Mouse (Mus musculus) spleen, adult 2 months (tissue): Measurements from ENCODE around the gene Radil. TPM values are rescaled to one million over a fixed set of nuclear protein-coding genes. Genes with fewer than 3 reads are reported as not detected.

Experiments
- DNase-seq, 2 experiments: peaks; one replicate each; pipeline versions ENCODE4 v3.0.0 to v3.0.0-alpha.2; 2012 to 2021; ENCODE audit warnings: low spot score in 2 of 2, low read depth in 1 of 2
- H3K27ac ChIP-seq: fragments of 200-500 bp; 2 replicates; pipeline ENCODE4 v1.5.1; 2012; ENCODE audit warnings: low read length, inconsistent platforms; ENCODE audit not compliant: insufficient read depth
- H3K27me3 ChIP-seq: fragments of 200-500 bp; 2 replicates; pipeline ENCODE4 v1.6.1; 2012; ENCODE audit warnings: mild to moderate bottlenecking, moderate library complexity, low read length, inconsistent platforms; ENCODE audit not compliant: control insufficient read depth, insufficient read depth
- H3K36me3 ChIP-seq: fragments of 200-500 bp; 2 replicates; pipeline ENCODE4 v1.6.1; 2012; ENCODE audit warnings: mild to moderate bottlenecking, low read length, inconsistent platforms; ENCODE audit not compliant: control insufficient read depth, insufficient read depth
- H3K4me1 ChIP-seq: fragments of 200-500 bp; 2 replicates; pipeline ENCODE4 v1.6.1; 2011; ENCODE audit warnings: inconsistent platforms; ENCODE audit not compliant: control insufficient read depth, insufficient read depth, insufficient read length
- H3K4me3 ChIP-seq: fragments of 200-500 bp; 2 replicates; pipeline ENCODE4 v1.5.1; 2011; ENCODE audit warnings: mild to moderate bottlenecking, inconsistent platforms; ENCODE audit not compliant: insufficient read depth, insufficient read length; ENCODE audit errors: extremely low read depth
- CTCF ChIP-seq: fragments of 200-500 bp; IDR thresholded peaks from 2 replicates; pipeline ENCODE4 v1.5.1; 2011; ENCODE audit warnings: mild to moderate bottlenecking, inconsistent platforms; ENCODE audit not compliant: insufficient read depth, insufficient read length, insufficient replicate concordance; ENCODE audit errors: extremely low read depth
- POLR2A ChIP-seq: fragments of 200-500 bp; IDR thresholded peaks from 2 replicates; pipeline ENCODE4 v1.6.1; 2011; ENCODE audit warnings: low read depth, low read length, inconsistent platforms
- WGBS: fragments of 180-500 bp; shearing (Covaris S2); methylation state at CpG from one replicate; pipeline ENCODE4 v1.1.7; 2018; 5-methylcytosine and 5-hydroxymethylcytosine counted together
- polyA plus RNA-seq: library from polyadenylated mRNA; depleted of rRNA; stranded (reverse); fragments of >200 nt; gene quantifications from 2 replicates; pipeline ENCODE4 v1.2.3, GENCODE M21; 2012; rRNA removed

Gene Radil
- polyA plus RNA-seq, 1 experiment = 0.25 TPM

- no peaks in the 10 kb centered on the region for H3K27me3 ChIP-seq
- TF ChIP-seq POLR2A (no peak), CTCF (no peak)
- H3K4me3 ChIP-seq = peak overlapping the region; percentile 48
- peaks cover 50% of the 10 kb centered on the region for H3K4me1 ChIP-seq
- peaks cover 2% of the 10 kb centered on the region; the same call in 1 of the 2 replicates for H3K36me3 ChIP-seq
- DNase-seq = peak; percentile 34 to 46
- H3K27ac ChIP-seq = peak overlapping the region; percentile 92
- WGBS = 7% methylated on average over 22 of the region's 22 CpGs
Observed at GRCm38 (mm10) chr5:142441332-142442044, 109.4 kb downstream of the Radil start.

GRCm38 (mm10) chr5:142440451-142441147, 110.3 kb downstream of the Radil start:
- no peaks in the 10 kb centered on the region for H3K27me3 ChIP-seq
- H3K4me1 ChIP-seq = peaks cover 47% of the 10 kb centered on the region
- WGBS = 1% methylated on average over 19 of the region's 19 CpGs
- peaks cover 9% of the 10 kb centered on the region for H3K36me3 ChIP-seq
- H3K27ac ChIP-seq = peak overlapping the region; percentile 91
- no peak for TF ChIP-seq CTCF
- TF ChIP-seq POLR2A = no peak
- peak overlapping the region; percentile 49 for H3K4me3 ChIP-seq
- peak; percentile 73 to 87 for DNase-seq

GRCm38 (mm10) chr5:142439911-142440432, 110.9 kb downstream of the Radil start:
- H3K27ac ChIP-seq = peak overlapping the region; percentile 91
- WGBS = 15% methylated on average over 12 of the region's 12 CpGs
- H3K4me1 ChIP-seq = peaks cover 42% of the 10 kb centered on the region
- no peak for TF ChIP-seq CTCF
- no peak for TF ChIP-seq POLR2A
- H3K27me3 ChIP-seq = no peaks in the 10 kb centered on the region
- peak overlapping the region; percentile 49 for H3K4me3 ChIP-seq
- DNase-seq = no peak
- H3K36me3 ChIP-seq = peaks cover 15% of the 10 kb centered on the region

DNA sequence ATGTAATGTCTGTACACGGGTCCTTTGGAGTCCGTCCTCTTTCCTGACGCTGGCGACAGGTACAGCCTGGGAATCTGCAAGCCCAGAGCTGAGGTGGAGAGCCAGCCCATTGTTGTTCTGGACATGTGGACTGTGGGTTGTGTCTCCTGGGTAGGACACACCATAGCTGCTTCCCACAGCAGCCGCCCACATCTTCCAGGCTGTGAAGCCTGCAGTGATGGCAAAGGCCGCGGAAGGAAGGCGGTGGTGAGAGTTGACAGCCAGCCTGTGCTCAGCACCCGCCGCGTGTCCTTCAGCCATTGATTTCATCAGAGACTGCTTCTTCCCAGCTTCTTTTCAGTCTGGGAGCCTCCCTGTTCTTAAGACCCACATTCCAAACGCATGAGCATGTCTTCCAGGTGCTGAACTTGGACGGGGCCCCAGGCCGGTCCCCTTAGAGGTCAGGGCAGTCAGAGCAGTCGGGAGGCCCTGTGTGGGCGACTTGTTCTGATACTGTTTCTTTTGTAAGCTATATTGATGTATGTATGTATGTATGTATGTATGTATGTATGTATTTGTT, 112.4 kb downstream of the Radil start:
- 92% methylated on average over 16 of the region's 16 CpGs for WGBS
- TF ChIP-seq POLR2A (no peak), CTCF (no peak)
- no peak for DNase-seq
- Histone ChIP-seq H3K27me3 (no peaks in the 10 kb centered on the region), H3K27ac (no peak overlapping the region), H3K4me3 (no peak overlapping the region), H3K4me1 (peaks cover 28% of the 10 kb centered on the region), H3K36me3 (peaks cover 17% of the 10 kb centered on the region)

DNA sequence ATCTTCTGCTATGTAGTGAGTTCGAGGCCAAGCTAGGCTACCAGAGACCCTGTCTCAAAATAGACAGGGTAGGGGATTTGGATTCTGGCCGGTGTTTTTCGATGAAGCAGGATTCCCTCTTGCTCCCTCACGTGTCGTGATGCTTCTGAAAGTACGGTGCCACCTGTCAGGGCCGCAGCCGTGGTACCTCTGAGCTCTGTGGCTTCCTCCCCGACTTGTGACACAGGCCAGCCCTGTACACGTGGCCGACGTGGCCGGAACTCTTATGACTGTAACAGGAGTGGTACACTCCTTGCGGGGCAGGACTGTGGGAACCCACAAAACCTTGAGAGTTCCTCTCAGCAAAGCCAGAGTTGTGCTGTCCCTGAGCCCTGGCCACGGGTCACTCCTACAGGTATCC, 115.2 kb downstream of the Radil start:
- no peak overlapping the region for H3K4me3 ChIP-seq
- 95% methylated on average over 15 of the region's 15 CpGs for WGBS
- H3K4me1 ChIP-seq = peaks cover 12% of the 10 kb centered on the region; the same call in 1 of the 2 replicates

More for the DNA sequence above, 115.2 kb downstream of the Radil start:
- TF ChIP-seq POLR2A (no peak), CTCF (no peak)
- Histone ChIP-seq H3K27me3 (no peaks in the 10 kb centered on the region), H3K36me3 (peaks cover 18% of the 10 kb centered on the region), H3K27ac (no peak overlapping the region)
- DNase-seq = no peak

Other genes starting within 250 kb of the Radil start
- 39.2 and 133 TPM in 2 replicates for gene Foxk1, start 149.6 kb downstream of the Radil start, polyA plus RNA-seq
- 58.4 and 74.0 TPM in 2 replicates for gene Ap5z1, start 87.2 kb downstream of the Radil start, polyA plus RNA-seq
- not detected in 2 replicates for gene Papolb, start 21.0 kb downstream of the Radil start, polyA plus RNA-seq
- 0.18 TPM in 1 of 2 replicates, not detected in the other for gene Mmd2, start 57.7 kb upstream of the Radil start, polyA plus RNA-seq
- 32.1 and 36.3 TPM in 2 replicates for gene Wipi2, start 76.6 kb upstream of the Radil start, polyA plus RNA-seq
- gene Slc29a4, start 141.4 kb upstream of the Radil start, polyA plus RNA-seq = 9.7 and 12.9 TPM in 2 replicates